Mouse (Mus musculus): ENCODE measurements around the gene Zmynd10.

GRCm38 (mm10) chr9:107552690-107553393 lies 5.7 kb downstream of the Zmynd10 start:
- TF ChIP-seq CTCF (IDR thresholded peaks at IDR 0.05; ENCODE audit: low read depth, low read length), result no peak
- TF ChIP-seq GATA1 (IDR thresholded peaks at IDR 0.05; ENCODE audit: borderline replicate concordance, low read length), result no peak
